ENCODE assay signal across 1 mouse cellular context in the genomic region with DNA sequence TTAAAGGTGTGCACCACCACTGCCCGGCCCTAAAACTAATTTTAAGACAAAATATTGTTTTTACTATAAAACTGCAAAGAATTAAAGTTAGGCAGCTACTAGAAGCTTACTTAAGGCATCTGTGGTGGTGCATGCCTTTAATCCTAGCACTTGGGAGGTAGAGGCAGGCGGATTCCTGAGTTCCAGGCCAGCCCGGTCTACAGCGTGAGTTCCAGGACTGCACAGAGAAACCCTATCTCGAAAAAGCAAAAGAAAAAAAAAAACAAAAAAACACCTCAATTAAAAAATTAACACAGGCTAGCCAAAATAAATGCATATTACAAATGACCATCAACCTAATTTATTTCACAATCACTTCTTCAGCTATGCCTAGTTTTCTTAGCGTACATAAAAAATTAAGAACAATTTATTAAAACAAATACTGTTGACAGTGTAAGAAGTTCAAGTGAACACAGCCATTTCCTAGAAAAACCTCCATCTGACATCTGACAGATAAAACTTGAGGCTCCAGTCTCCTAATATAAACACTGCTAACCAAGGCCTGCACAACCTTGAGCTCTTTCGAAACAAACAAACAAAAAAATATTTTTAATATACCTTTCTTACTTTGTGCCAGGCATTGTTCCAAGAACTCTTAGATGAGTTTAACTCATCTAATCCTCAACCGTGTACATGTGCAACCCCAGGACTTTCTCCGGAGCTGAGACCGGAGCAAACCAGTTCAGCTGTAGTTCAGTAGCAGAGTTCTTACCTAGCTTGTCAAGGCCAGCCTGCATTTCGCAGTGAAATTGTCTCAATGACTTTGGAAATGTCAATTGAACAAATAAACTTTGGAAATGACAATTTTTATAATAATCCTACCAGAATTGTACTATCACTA.
A peak's percentile ranks its signal among the peaks of the same experiment; 100 is the strongest.
TF ChIP-seq lines count a peak whose summit lies in the region.

No protein-coding gene starts in this region.

TF ChIP-seq in MEL, 35 proteins besides CTCF, POLR2A, EP300 and RAD21 (continued from another document):
- no peak for TF ChIP-seq KAT2A (conservative IDR thresholded peaks at IDR 0.05; ENCODE audit: low read depth, low read length)
- TF ChIP-seq MEF2A (IDR thresholded peaks at IDR 0.05; ENCODE audit: extremely low read depth, insufficient replicate concordance, low read depth, low read length, poor library complexity, severe bottlenecking), result no peak
- no peak for TF ChIP-seq POLR2AphosphoS5 (IDR thresholded peaks at IDR 0.05; ENCODE audit: borderline replicate concordance, low read depth, low read length)
- TF ChIP-seq NRF1 (IDR thresholded peaks at IDR 0.05; ENCODE audit: insufficient read depth, low read depth, low read length, poor library complexity, severe bottlenecking), result no peak
- TF ChIP-seq HCFC1 (IDR thresholded peaks at IDR 0.05; ENCODE audit: low read depth, low read length), result no peak
- TF ChIP-seq TAL1 (IDR thresholded peaks at IDR 0.05; ENCODE audit: low read length), result peak; percentile 67
- no peak for TF ChIP-seq MYB (IDR thresholded peaks at IDR 0.05; ENCODE audit: low read depth, low read length)
- TF ChIP-seq ZKSCAN1 (IDR thresholded peaks at IDR 0.05; ENCODE audit: low read depth, low read length), result no peak
- TF ChIP-seq USF2 (IDR thresholded peaks at IDR 0.05; ENCODE audit: borderline replicate concordance in 1 of 2, insufficient read depth in 1 of 2, low read depth in 1 of 2, low read length in 2 of 2), result no peak
- TF ChIP-seq RCOR1 (IDR thresholded peaks at IDR 0.05; ENCODE audit: low read depth, low read length), result no peak
- no peak for TF ChIP-seq SMC3 (IDR thresholded peaks at IDR 0.05; ENCODE audit: low read depth, low read length)
- TF ChIP-seq USF1 (IDR thresholded peaks at IDR 0.05; ENCODE audit: low read depth, low read length), result no peak
- no peak for TF ChIP-seq BHLHE40 (IDR thresholded peaks at IDR 0.05; ENCODE audit: borderline replicate concordance, low read depth, low read length)
- TF ChIP-seq CHD1 (IDR thresholded peaks at IDR 0.05; ENCODE audit: low read depth, low read length), result no peak
- TF ChIP-seq TBP (IDR thresholded peaks at IDR 0.05; ENCODE audit: low read depth, low read length), result no peak
- TF ChIP-seq E2F4 (IDR thresholded peaks at IDR 0.05; ENCODE audit: borderline replicate concordance, low read depth, low read length), result no peak
- peak; percentile 45; the same call in 1 of the 2 replicates for TF ChIP-seq ETS1 (IDR thresholded peaks at IDR 0.05; ENCODE audit: low read depth, low read length)
- no peak for TF ChIP-seq GABPA (IDR thresholded peaks at IDR 0.05; ENCODE audit: low read depth, low read length)
- no peak for TF ChIP-seq ZMIZ1 (IDR thresholded peaks at IDR 0.05; ENCODE audit: low read depth, low read length)
- TF ChIP-seq GATA1 (IDR thresholded peaks at IDR 0.05; ENCODE audit: low read depth, low read length), result 0 out of 2 replicates have a peak, but pooled peaks have one; percentile 37
